Mouse (Mus musculus): Measurements from ENCODE around the gene Ralb. TPM values are rescaled to one million over a fixed set of nuclear protein-coding genes. Genes with fewer than 3 reads are reported as not detected.

The Ralb gene
- polyA plus RNA-seq, 1 experiment from 2014 or later, result 89.2 TPM

DNA sequence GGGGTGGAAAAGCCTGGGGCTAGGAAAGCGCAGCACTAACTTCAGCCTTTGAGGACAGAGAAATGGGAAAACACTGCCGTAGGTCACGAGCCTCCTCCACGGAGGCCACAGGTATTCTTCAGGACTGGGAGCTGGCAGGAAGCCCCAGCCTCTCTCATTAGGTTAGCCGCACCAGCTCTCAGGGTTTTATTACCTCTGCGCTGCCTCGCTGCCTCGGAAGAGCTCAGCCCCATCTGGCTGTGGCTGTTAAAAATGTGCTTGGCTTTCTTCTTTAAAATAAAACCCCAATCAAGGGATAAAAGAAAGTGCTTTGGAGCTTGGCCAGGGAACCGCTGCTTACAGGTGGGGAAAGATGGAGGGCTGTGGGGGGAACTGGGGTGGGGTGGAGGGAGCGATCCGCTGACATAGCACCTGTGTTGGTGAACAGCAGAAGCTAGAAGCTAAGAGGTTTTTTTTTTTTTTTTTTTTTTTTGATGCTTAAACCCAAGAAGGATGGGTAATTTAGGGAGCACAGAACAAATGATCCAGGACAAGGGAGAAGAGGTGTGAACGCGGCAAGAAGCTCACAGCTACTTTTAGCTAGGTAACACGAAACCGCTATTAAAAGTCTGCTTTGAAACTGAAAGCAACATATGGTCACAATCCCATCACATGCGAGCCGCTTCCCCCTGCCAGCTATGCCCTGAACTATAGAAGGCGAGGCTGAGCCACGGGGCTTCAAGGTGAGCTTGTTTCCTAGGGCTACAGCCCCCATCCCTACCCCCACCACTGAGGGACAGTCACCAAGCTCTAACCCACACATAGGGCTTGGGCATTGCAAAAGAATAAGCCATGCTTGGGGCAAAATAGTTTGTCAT is 47.7 kb downstream of the Ralb start:
- Histone ChIP-seq H3K4me1 (no peaks in the 10 kb centered on the region), H3K27ac (replicated peaks) (no peak overlapping the region), H3K27me3 (ENCODE audit: low read depth, poor library complexity, severe bottlenecking) (0 out of 2 replicates have a peak, but pooled peaks cover 3% of the 10 kb centered on the region), H3K4me3 (no peak overlapping the region), H3K9me3 (replicated peaks) (no peaks in the 10 kb centered on the region), H3K36me3 (no peaks in the 10 kb centered on the region)
- no peak for DNase-seq (ENCODE audit: low spot score)
- 65% methylated on average over 19 of the region's 19 CpGs for WGBS

DNA sequence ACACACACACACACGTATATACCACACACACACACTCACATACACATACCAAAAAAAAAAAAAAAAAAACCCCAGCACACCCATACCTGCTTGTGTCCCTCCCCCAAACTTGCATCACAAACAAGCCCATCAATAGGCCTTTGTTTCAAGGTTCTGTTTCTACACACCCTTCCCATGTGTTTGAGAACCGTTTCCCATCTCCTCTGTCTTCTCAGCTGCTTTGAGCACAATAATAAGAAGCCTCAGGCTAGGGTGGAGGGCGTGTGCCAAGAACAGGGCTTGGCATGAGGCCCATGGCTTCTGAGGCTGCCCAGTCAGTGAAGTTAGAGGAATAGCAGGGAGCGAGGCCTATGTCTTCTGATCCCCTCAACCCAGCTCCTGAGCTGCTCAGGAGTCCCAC is 50.9 kb downstream of the Ralb start:
- no peak overlapping the region for H3K4me3 ChIP-seq
- H3K27me3 ChIP-seq (ENCODE audit: low read depth, poor library complexity, severe bottlenecking), result no peaks in the 10 kb centered on the region
- DNase-seq (ENCODE audit: low spot score), result no peak
- 63% methylated on average over 3 of the region's 4 CpGs for WGBS
- no peak overlapping the region for H3K27ac ChIP-seq (replicated peaks)
- no peaks in the 10 kb centered on the region for H3K4me1 ChIP-seq
- H3K9me3 ChIP-seq (replicated peaks), result no peaks in the 10 kb centered on the region
- H3K36me3 ChIP-seq, result no peaks in the 10 kb centered on the region

DNA sequence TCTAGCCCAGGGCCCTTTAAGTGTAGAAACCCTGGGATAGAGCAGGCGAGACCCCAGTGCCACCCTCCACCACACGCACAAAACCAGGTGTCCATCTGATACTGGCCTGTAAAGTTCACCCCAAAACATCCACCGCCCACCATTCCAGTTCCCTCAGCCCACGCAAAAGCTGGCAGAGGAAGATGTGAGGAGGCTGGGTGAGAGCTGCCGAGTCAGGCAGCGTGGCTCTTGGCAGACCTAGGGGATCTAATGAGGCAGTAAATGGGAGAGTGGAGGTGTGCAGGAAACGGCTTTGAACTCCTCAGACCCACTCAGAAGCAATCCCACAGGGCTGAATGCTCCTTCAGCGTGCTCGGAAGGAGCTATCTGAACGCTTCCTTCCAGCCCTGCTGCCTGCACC is 53.2 kb downstream of the Ralb start:
- no peak overlapping the region for H3K27ac ChIP-seq (replicated peaks)

DNA sequence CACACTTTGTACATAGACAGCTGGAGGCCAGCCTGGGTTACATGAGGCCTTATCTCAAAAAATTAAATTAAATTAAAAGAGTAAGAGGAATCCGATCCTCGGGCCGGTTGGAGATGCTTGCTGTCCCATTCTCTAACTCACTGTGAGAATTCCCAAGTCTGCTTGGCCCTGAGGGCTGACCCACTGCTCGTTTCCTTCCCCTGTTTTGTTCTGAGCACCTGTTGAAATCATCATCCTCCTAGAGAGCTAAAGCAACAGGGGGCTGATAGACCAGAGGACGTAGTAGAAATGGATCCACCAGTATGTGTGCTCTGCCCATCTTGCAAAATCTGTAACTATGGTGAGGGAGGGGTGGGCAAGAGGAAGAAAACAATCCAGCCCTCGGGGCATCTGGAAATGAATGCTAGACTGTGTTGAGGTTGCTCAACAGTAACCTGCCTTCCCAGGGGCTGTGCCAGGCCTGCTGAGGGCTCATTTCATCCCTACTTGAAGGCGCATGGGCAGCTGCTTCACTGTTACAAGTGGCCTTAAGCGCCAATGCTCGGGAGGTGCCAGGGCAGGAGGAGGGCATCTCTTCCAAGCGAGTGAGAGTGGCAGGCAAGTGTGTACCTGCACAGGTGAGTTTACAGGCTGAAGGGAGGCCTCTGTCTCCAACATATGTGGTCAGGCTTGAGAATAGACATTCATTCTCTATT is 53.8 kb downstream of the Ralb start:
- H3K4me3 ChIP-seq, result no peak overlapping the region
- H3K36me3 ChIP-seq, result no peaks in the 10 kb centered on the region
- no peak for DNase-seq (ENCODE audit: low spot score)
- no peaks in the 10 kb centered on the region for H3K4me1 ChIP-seq
- no peaks in the 10 kb centered on the region for H3K27me3 ChIP-seq (ENCODE audit: low read depth, poor library complexity, severe bottlenecking)
- 87% methylated on average over 10 of the region's 10 CpGs for WGBS
- no peaks in the 10 kb centered on the region for H3K9me3 ChIP-seq (replicated peaks)
- H3K27ac ChIP-seq (replicated peaks), result no peak overlapping the region

More for the DNA sequence above, 53.2 kb downstream of the Ralb start:
- DNase-seq (ENCODE audit: low spot score), result no peak
- Histone ChIP-seq H3K36me3 (no peaks in the 10 kb centered on the region), H3K4me1 (no peaks in the 10 kb centered on the region), H3K9me3 (replicated peaks) (no peaks in the 10 kb centered on the region), H3K4me3 (no peak overlapping the region), H3K27me3 (ENCODE audit: low read depth, poor library complexity, severe bottlenecking) (no peaks in the 10 kb centered on the region)
- 79% methylated on average over 10 of the region's 10 CpGs for WGBS

DNA sequence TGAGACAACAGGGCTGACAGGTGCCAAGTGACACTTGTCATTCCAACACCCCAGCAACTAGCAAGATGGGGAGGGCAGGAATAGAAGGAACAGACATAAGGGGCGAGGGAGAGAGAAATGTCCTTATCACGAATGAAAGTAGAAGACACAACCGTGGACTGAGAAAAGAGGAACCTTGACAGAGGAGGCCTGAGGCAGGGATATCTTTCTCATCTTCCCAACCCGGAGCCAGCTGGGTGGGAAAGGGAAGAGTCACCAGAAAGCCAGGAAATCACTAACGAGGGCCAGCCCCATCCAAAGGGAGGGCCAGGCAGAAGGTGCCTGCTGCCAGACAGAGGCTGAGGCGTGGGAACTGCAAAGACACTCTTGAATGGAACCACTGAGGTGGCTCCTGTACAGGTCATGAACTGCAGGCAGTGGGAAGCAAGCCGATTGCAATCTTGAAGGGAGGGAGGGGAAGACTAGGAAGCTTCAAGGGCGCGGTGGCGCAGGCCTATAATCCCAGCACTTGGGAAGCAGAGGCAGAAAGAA is 57.8 kb downstream of the Ralb start:
- DNase-seq (ENCODE audit: low spot score), result no peak
- Histone ChIP-seq H3K9me3 (replicated peaks) (no peaks in the 10 kb centered on the region), H3K27ac (replicated peaks) (no peak overlapping the region), H3K4me3 (no peak overlapping the region), H3K4me1 (no peaks in the 10 kb centered on the region), H3K27me3 (ENCODE audit: low read depth, poor library complexity, severe bottlenecking) (no peaks in the 10 kb centered on the region), H3K36me3 (no peaks in the 10 kb centered on the region)
- WGBS, result 71% methylated on average over 10 of the region's 10 CpGs

DNA sequence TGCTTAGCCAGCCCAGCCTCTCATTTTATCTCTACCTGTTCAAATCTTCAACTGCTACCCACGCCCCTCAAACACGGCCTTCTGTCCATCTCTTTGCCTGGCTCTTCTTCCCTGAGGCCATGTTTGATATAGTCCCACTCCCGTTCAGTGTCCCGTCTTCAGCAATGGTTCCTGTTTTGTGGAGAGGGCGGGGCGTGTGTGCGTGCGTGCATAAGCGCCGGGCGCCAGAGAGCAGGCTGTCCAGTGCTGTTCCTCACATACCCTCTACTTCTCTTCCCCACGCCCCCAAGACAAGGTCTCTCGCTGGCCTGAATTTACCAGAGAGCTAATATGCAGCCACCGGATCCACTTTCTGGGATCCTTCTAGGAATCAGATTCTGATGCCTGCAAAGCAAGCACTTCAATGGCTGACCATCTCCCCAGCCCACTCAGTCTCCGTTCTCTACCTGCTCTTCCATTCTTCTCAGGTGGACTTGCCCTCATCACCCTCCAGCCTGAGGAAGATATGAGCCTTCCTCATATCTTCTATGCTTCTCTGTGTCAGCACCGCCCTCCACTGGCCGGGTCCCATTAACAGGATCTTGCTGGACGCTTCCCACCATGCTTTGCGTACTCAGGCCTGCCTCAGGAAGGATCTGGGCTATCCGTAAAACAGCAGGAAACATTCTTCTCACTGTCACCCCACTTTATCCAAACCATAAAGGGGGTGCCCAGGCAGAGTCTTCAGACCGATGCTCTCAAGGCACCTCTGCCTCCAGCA is 60.8 kb downstream of the Ralb start:
- Histone ChIP-seq H3K27me3 (ENCODE audit: low read depth, poor library complexity, severe bottlenecking) (no peaks in the 10 kb centered on the region), H3K4me3 (no peak overlapping the region), H3K36me3 (no peaks in the 10 kb centered on the region), H3K27ac (replicated peaks) (no peak overlapping the region), H3K9me3 (replicated peaks) (no peaks in the 10 kb centered on the region), H3K4me1 (no peaks in the 10 kb centered on the region)
- no peak for DNase-seq (ENCODE audit: low spot score)
- 86% methylated on average over 21 of the region's 21 CpGs for whole genome bisulfite sequencing

DNA sequence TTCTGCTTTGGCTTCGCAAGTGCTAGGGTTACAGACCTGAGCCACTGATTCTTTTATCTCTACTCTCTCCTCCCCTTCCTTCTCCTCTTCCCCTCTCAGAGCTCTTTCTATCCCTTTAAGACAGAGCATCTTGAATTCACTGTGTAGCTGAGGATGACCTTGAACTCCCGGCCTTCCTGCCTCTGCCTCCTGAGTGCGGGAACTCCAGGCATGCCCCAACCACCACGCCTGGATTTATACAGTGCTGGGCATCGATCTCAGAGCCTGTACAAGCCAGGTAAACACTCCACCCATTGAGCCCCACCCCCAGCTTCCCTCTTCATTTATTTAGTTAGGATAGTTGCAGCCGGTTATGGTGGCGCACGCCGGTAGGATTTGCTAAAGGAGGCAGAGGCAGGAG is 61.7 kb downstream of the Ralb start:
- no peaks in the 10 kb centered on the region for H3K9me3 ChIP-seq (replicated peaks)
- H3K36me3 ChIP-seq, result no peaks in the 10 kb centered on the region
- no peak overlapping the region for H3K27ac ChIP-seq (replicated peaks)
- 92% methylated on average over 9 of the region's 9 CpGs for WGBS
- no peak overlapping the region for H3K4me3 ChIP-seq
- no peaks in the 10 kb centered on the region for H3K4me1 ChIP-seq
- DNase-seq (ENCODE audit: low spot score), result no peak
- H3K27me3 ChIP-seq (ENCODE audit: low read depth, poor library complexity, severe bottlenecking), result no peaks in the 10 kb centered on the region

DNA sequence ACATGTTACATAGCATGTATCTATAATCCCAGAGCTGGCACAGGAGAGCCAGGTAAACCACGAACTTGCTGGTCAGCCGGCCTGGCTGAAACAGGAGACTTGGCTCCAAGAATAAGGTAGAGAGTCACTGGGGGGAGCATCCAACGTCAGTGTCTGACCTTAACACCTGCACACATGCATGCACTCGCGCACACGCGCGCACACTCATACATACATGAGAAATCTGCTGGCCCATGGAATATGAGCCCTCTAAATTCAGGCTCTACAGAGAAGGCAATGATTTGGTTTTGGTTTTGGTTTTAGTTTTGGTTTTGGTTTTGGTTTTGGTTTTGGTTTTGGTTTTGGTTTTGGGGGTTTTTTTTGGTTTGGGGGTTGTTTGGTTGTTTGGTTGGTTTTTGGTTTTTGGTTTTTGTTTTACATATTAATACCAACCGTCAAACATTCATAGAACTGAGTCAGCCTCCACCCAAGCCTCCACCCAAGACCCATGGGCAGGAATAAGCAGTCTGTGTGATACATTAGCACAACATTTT is 66.4 kb downstream of the Ralb start:
- Histone ChIP-seq H3K9me3 (replicated peaks) (no peaks in the 10 kb centered on the region), H3K27ac (replicated peaks) (no peak overlapping the region), H3K4me1 (no peaks in the 10 kb centered on the region), H3K36me3 (no peaks in the 10 kb centered on the region), H3K27me3 (ENCODE audit: low read depth, poor library complexity, severe bottlenecking) (no peaks in the 10 kb centered on the region), H3K4me3 (no peak overlapping the region)
- no peak for DNase-seq (ENCODE audit: low spot score)
- WGBS, result 94% methylated on average over 9 of the region's 9 CpGs

DNA sequence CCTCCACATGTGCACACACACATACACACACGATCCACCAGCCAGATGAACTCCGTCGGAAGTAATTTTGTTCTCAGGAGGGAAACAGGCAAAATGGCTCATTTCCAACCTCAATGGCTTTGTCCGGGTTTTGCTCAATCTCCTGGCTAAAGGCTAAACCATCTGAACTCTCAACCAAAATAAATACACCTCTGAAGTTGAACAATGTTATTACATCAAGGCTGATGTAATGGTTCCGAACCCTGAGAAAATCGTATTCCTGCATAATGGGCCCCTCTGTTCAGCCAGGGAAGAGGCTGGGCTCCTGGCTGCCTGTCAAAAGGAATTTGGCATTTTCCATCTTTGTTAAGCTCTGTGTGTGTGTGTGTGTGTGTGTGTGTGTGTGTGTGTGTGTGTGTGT is 67.2 kb downstream of the Ralb start:
- Histone ChIP-seq H3K4me1 (no peaks in the 10 kb centered on the region), H3K27ac (replicated peaks) (no peak overlapping the region), H3K4me3 (no peak overlapping the region), H3K9me3 (replicated peaks) (no peaks in the 10 kb centered on the region), H3K27me3 (ENCODE audit: low read depth, poor library complexity, severe bottlenecking) (no peaks in the 10 kb centered on the region), H3K36me3 (no peaks in the 10 kb centered on the region)
- no peak for DNase-seq (ENCODE audit: low spot score)
- 84% methylated on average over 6 of the region's 6 CpGs for WGBS

DNA sequence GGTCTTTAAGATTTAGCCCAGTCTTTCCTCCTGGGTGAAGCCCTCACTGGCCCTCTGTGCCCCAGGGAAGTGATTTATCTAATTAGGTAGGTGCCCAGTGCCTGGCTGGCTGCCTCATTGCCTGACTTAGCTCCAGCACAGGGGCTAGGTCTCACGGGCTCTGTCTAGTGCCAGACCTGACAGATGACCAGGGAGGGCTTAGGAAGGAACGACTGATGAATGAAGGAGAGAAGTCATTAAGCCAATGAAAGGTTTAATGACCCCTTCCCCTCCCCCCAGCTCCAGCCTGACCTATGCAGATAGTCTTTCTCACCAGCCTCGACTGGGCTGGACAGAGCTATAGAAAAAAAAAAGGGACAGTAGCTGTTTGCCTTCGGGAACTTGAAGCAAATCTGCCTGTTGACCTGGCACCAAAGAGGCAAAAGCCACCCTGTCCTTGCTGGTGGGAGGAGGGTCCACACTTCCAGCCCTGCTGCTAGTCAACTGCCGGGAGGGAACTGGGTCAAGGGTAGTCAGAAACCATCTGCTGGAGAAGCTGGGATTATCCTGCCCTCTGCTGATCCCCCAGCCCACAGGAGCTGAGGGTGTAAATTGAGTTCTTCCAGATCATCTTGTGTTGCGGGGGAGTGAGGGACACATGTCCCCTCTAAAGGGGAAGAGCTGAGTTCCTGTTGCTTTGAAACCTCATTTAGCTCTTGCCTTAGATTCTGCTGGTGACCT is 80.3 kb downstream of the Ralb start:
- Histone ChIP-seq H3K27me3 (ENCODE audit: low read depth, poor library complexity, severe bottlenecking) (peaks cover 81% of the 10 kb centered on the region), H3K27ac (replicated peaks) (no peak overlapping the region), H3K4me1 (peaks cover 35% of the 10 kb centered on the region), H3K4me3 (no peak overlapping the region), H3K9me3 (replicated peaks) (no peaks in the 10 kb centered on the region), H3K36me3 (no peaks in the 10 kb centered on the region)
- WGBS, result 43% methylated on average over 6 of the region's 6 CpGs
- no peak for DNase-seq (ENCODE audit: low spot score)

DNA sequence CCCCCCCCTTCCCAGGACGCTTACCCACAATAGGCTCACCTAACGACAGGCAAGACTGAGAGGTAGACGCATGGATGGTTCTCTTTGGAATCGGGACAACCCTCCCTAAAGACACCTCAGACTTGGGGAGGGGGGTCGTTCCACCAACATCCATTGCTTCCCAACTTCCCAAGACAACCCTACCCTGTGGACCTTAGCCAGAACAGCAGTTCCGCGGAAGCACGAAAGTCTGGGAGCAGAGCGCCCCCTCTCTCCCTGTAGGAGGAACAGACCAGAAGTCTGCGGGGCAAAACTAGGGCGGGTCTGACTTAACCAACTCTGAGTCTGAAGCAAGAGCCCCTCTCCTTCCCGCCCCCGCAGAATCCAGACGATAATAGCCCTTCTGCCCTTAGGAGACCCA is 81.1 kb downstream of the Ralb start:
- no peak overlapping the region for H3K27ac ChIP-seq (replicated peaks)
- WGBS, result 4% methylated on average over 14 of the region's 14 CpGs
- peaks cover 43% of the 10 kb centered on the region for H3K4me1 ChIP-seq
- no peak overlapping the region for H3K4me3 ChIP-seq
- peak; percentile 58 for DNase-seq (ENCODE audit: low spot score)
- peaks cover 89% of the 10 kb centered on the region for H3K27me3 ChIP-seq (ENCODE audit: low read depth, poor library complexity, severe bottlenecking)
- no peaks in the 10 kb centered on the region for H3K36me3 ChIP-seq
- no peaks in the 10 kb centered on the region for H3K9me3 ChIP-seq (replicated peaks)

DNA sequence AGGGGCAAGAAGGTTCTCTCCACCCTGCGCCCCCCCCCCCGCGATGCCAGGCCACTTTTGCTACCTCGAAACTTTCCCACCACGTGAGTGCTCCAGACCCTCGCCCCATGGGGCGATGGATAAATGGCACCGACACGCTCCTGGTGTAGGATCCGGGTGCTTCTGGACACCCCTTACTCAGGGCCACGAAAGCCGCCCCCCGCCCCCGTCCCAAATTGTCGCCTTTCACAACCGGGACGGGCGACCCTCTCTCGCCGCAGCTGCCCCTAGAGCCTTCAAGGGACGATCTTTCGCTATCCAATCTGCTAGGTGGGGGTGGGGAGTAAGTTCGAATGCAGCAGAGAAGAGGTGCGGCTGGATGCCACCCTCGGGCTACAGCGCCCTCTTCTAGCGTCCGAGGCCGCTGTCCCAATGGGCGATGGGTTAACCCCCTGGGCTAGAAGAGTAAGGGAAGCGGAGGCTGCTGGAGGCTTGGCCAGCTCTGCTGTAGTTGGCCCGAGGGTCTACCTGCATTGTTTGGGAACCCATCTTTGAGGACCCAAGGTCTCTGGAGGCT is 82.1 kb downstream of the Ralb start:
- Histone ChIP-seq H3K27ac (replicated peaks) (peak overlapping the region; percentile 75; the same call in 1 of the 2 replicates), H3K4me3 (peak overlapping the region; percentile 70), H3K36me3 (no peaks in the 10 kb centered on the region), H3K9me3 (replicated peaks) (no peaks in the 10 kb centered on the region), H3K27me3 (ENCODE audit: low read depth, poor library complexity, severe bottlenecking) (peaks cover 91% of the 10 kb centered on the region), H3K4me1 (peaks cover 45% of the 10 kb centered on the region)
- WGBS, result 2% methylated on average over 31 of the region's 32 CpGs
- DNase-seq (ENCODE audit: low spot score), result peak; percentile 39
